Mouse (Mus musculus) gastrocnemius, postnatal 10 days (tissue): Measurements from ENCODE around the gene Gm20379. TPM values are rescaled to one million over a fixed set of nuclear protein-coding genes. Genes with fewer than 3 reads are reported as not detected.

ENCODE experiments used
- DNase-seq: peaks from one replicate; pipeline ENCODE4 v3.0.0; 2021; ENCODE audit warnings: mixed read lengths
- long read RNA-seq, 2 experiments: library from polyadenylated mRNA; stranded (forward); transcript quantifications; one replicate each; pipeline ENCODE4 v2.0.0; 2021
- total RNA-seq, 2 experiments: library from RNA; stranded (reverse); gene quantifications; 2 replicates each; pipeline ENCODE4 v1.2.3; 2021

Gene Gm20379
- not detected for total RNA-seq
- long read RNA-seq, experiment 1: 0 reads
- long read RNA-seq, experiment 2: 0 reads

- no peak for DNase-seq
These were observed at the start of gene Gm20379 for GRCm38 (mm10) chr13:92305680-92306079. TSS of gene Gm20379 (plus strand) at chr13:92305980.

GRCm38 (mm10) chr13:92261329-92261728 lies 44.5 kb upstream of the Gm20379 start:
- DNase-seq: no peak

- no peak for DNase-seq
These were observed 42.2 kb upstream of the Gm20379 start for GRCm38 (mm10) chr13:92263566-92263965.

GRCm38 (mm10) chr13:92267076-92267475 lies 38.7 kb upstream of the Gm20379 start:
- no peak for DNase-seq

GRCm38 (mm10) chr13:92274274-92275198 lies 31.2 kb upstream of the Gm20379 start:
- DNase-seq: peak; percentile 62

- DNase-seq: no peak
These were observed 30.5 kb upstream of the Gm20379 start for GRCm38 (mm10) chr13:92275292-92275691.

- no peak for DNase-seq
These were observed 28.8 kb upstream of the Gm20379 start for GRCm38 (mm10) chr13:92277027-92277426.

- no peak for DNase-seq
These were observed 14.2 kb upstream of the Gm20379 start for GRCm38 (mm10) chr13:92291605-92292004.

GRCm38 (mm10) chr13:92293883-92294282 lies 11.9 kb upstream of the Gm20379 start:
- no peak for DNase-seq

GRCm38 (mm10) chr13:92296490-92296889 lies 9.3 kb upstream of the Gm20379 start:
- DNase-seq: no peak

- no peak for DNase-seq
These were observed 8.8 kb upstream of the Gm20379 start for GRCm38 (mm10) chr13:92297021-92297420.

- DNase-seq: no peak
These were observed 6.3 kb upstream of the Gm20379 start for GRCm38 (mm10) chr13:92299522-92299921.

- no peak for DNase-seq
These were observed 4.0 kb upstream of the Gm20379 start for GRCm38 (mm10) chr13:92301754-92302153.

GRCm38 (mm10) chr13:92302466-92302865 lies 3.3 kb upstream of the Gm20379 start:
- no peak for DNase-seq

GRCm38 (mm10) chr13:92303062-92303948 lies 2.5 kb upstream of the Gm20379 start:
- DNase-seq: no peak

- DNase-seq: no peak
These were observed 1.5 kb upstream of the Gm20379 start for GRCm38 (mm10) chr13:92304291-92304690.

- DNase-seq: no peak
These were observed 8.8 kb downstream of the Gm20379 start for GRCm38 (mm10) chr13:92314613-92315012.

- no peak for DNase-seq
These were observed 15.0 kb downstream of the Gm20379 start for GRCm38 (mm10) chr13:92320770-92321169.

GRCm38 (mm10) chr13:92326030-92326429 lies 20.2 kb downstream of the Gm20379 start:
- DNase-seq: no peak

GRCm38 (mm10) chr13:92328000-92328399 lies 22.2 kb downstream of the Gm20379 start:
- DNase-seq: no peak

GRCm38 (mm10) chr13:92330621-92331020 lies 24.8 kb downstream of the Gm20379 start:
- no peak for DNase-seq

GRCm38 (mm10) chr13:92332103-92332879 lies 26.5 kb downstream of the Gm20379 start:
- no peak for DNase-seq
